Mouse (Mus musculus): ENCODE data around the gene Setd6. TPM values are rescaled to one million over a fixed set of nuclear protein-coding genes. Genes with fewer than 3 reads are reported as not detected.

Gene Setd6
- polyA plus RNA-seq (2012; rRNA removed) = 7.2 and 10.2 TPM in 2 replicates

GRCm38 (mm10) chr8:95715676-95716531 is at the start of gene Setd6:
TSS of gene Setd6 (plus strand) at chr8:95715881.
- TF ChIP-seq CTCF (IDR thresholded peaks at IDR 0.05; ENCODE audit: extremely low read depth, insufficient read depth, insufficient read length, insufficient replicate concordance) (no peak), POLR2A (IDR thresholded peaks at IDR 0.05; ENCODE audit: low read depth, low read length) (peak; percentile 8; the same call in 1 of the 2 replicates)
- under 1% methylated on average over 68 of the region's 79 CpGs for WGBS
- H3K4me1 ChIP-seq (ENCODE audit: control insufficient read depth, insufficient read depth, insufficient read length) = peaks cover 6% of the 10 kb centered on the region; the same call in 1 of the 2 replicates
- peaks cover 10% of the 10 kb centered on the region for H3K36me3 ChIP-seq (ENCODE audit: control insufficient read depth, insufficient read depth, low read length)
- DNase-seq (ENCODE audit: low read depth in 1 of 2, low spot score in 2 of 2) = peak; percentile 64 to 82
- H3K27ac ChIP-seq (ENCODE audit: insufficient read depth, low read length) = peak within 1 kb of the TSS; percentile 27; the same call in 1 of the 2 replicates
- no peaks in the 10 kb centered on the region for H3K27me3 ChIP-seq (ENCODE audit: control insufficient read depth, insufficient read depth, low read length)
- peak within 1 kb of the TSS; percentile 70 for H3K4me3 ChIP-seq (ENCODE audit: extremely low read depth, insufficient read depth, insufficient read length)

GRCm38 (mm10) chr8:95668163-95668958 is 47.3 kb upstream of the Setd6 start:
- no peak overlapping the region for H3K27ac ChIP-seq (ENCODE audit: insufficient read depth, low read length)
- H3K27me3 ChIP-seq (ENCODE audit: control insufficient read depth, insufficient read depth, low read length) = no peaks in the 10 kb centered on the region
- no peak overlapping the region for H3K4me3 ChIP-seq (ENCODE audit: extremely low read depth, insufficient read depth, insufficient read length)
- 57% methylated on average over 8 of the region's 8 CpGs for WGBS
- TF ChIP-seq CTCF (IDR thresholded peaks at IDR 0.05; ENCODE audit: extremely low read depth, insufficient read depth, insufficient read length, insufficient replicate concordance) (no peak), POLR2A (IDR thresholded peaks at IDR 0.05; ENCODE audit: low read depth, low read length) (no peak)
- DNase-seq (ENCODE audit: low read depth in 1 of 2, low spot score in 2 of 2) = no peak
- H3K4me1 ChIP-seq (ENCODE audit: control insufficient read depth, insufficient read depth, insufficient read length) = no peaks in the 10 kb centered on the region
- no peaks in the 10 kb centered on the region for H3K36me3 ChIP-seq (ENCODE audit: control insufficient read depth, insufficient read depth, low read length)

GRCm38 (mm10) chr8:95669967-95670366 is 45.7 kb upstream of the Setd6 start:
- Histone ChIP-seq H3K4me1 (ENCODE audit: control insufficient read depth, insufficient read depth, insufficient read length) (no peaks in the 10 kb centered on the region), H3K27ac (ENCODE audit: insufficient read depth, low read length) (no peak overlapping the region), H3K4me3 (ENCODE audit: extremely low read depth, insufficient read depth, insufficient read length) (no peak overlapping the region), H3K36me3 (ENCODE audit: control insufficient read depth, insufficient read depth, low read length) (no peaks in the 10 kb centered on the region), H3K27me3 (ENCODE audit: control insufficient read depth, insufficient read depth, low read length) (no peaks in the 10 kb centered on the region)
- 76% methylated on average over 2 of the region's 2 CpGs for WGBS
- TF ChIP-seq POLR2A (IDR thresholded peaks at IDR 0.05; ENCODE audit: low read depth, low read length) = no peak
- no peak for TF ChIP-seq CTCF (IDR thresholded peaks at IDR 0.05; ENCODE audit: extremely low read depth, insufficient read depth, insufficient read length, insufficient replicate concordance)
- no peak for DNase-seq (ENCODE audit: low read depth in 1 of 2, low spot score in 2 of 2)

GRCm38 (mm10) chr8:95671861-95672260 is 43.8 kb upstream of the Setd6 start:
- no peak for TF ChIP-seq POLR2A (IDR thresholded peaks at IDR 0.05; ENCODE audit: low read depth, low read length)
- TF ChIP-seq CTCF (IDR thresholded peaks at IDR 0.05; ENCODE audit: extremely low read depth, insufficient read depth, insufficient read length, insufficient replicate concordance) = no peak
- Histone ChIP-seq H3K4me3 (ENCODE audit: extremely low read depth, insufficient read depth, insufficient read length) (no peak overlapping the region), H3K4me1 (ENCODE audit: control insufficient read depth, insufficient read depth, insufficient read length) (no peaks in the 10 kb centered on the region), H3K27ac (ENCODE audit: insufficient read depth, low read length) (no peak overlapping the region), H3K36me3 (ENCODE audit: control insufficient read depth, insufficient read depth, low read length) (no peaks in the 10 kb centered on the region), H3K27me3 (ENCODE audit: control insufficient read depth, insufficient read depth, low read length) (no peaks in the 10 kb centered on the region; the same call in 1 of the 2 replicates)
- DNase-seq (ENCODE audit: low read depth in 1 of 2, low spot score in 2 of 2) = no peak
- 87% methylated on average over 6 of the region's 6 CpGs for WGBS

- 51% methylated on average over 5 of the region's 5 CpGs for WGBS
- peaks cover 6% of the 10 kb centered on the region; the same call in 1 of the 2 replicates for H3K4me1 ChIP-seq (ENCODE audit: control insufficient read depth, insufficient read depth, insufficient read length)
- no peak overlapping the region for H3K4me3 ChIP-seq (ENCODE audit: extremely low read depth, insufficient read depth, insufficient read length)
Observed at GRCm38 (mm10) chr8:95672811-95673210, 42.9 kb upstream of the Setd6 start.

GRCm38 (mm10) chr8:95676631-95677030 is 39.0 kb upstream of the Setd6 start, which contains the start of gene Ndrg4:
TSS of gene Ndrg4 (plus strand) at chr8:95676980.
- WGBS = 64% methylated on average over 9 of the region's 9 CpGs
- TF ChIP-seq POLR2A (IDR thresholded peaks at IDR 0.05; ENCODE audit: low read depth, low read length) (no peak), CTCF (IDR thresholded peaks at IDR 0.05; ENCODE audit: extremely low read depth, insufficient read depth, insufficient read length, insufficient replicate concordance) (no peak)
- H3K4me3 ChIP-seq (ENCODE audit: extremely low read depth, insufficient read depth, insufficient read length) = peak within 1 kb of the TSS; percentile 39; the same call in 1 of the 2 replicates

More at GRCm38 (mm10) chr8:95672811-95673210, 42.9 kb upstream of the Setd6 start:
- TF ChIP-seq POLR2A (IDR thresholded peaks at IDR 0.05; ENCODE audit: low read depth, low read length) (no peak), CTCF (IDR thresholded peaks at IDR 0.05; ENCODE audit: extremely low read depth, insufficient read depth, insufficient read length, insufficient replicate concordance) (no peak)
- no peak overlapping the region for H3K27ac ChIP-seq (ENCODE audit: insufficient read depth, low read length)
- DNase-seq (ENCODE audit: low read depth in 1 of 2, low spot score in 2 of 2) = no peak
- H3K27me3 ChIP-seq (ENCODE audit: control insufficient read depth, insufficient read depth, low read length) = peaks cover 8% of the 10 kb centered on the region
- no peaks in the 10 kb centered on the region for H3K36me3 ChIP-seq (ENCODE audit: control insufficient read depth, insufficient read depth, low read length)

More at GRCm38 (mm10) chr8:95676631-95677030, 39.0 kb upstream of the Setd6 start, which contains the start of gene Ndrg4:
- DNase-seq (ENCODE audit: low read depth in 1 of 2, low spot score in 2 of 2) = no peak
- no peaks in the 10 kb centered on the region for H3K36me3 ChIP-seq (ENCODE audit: control insufficient read depth, insufficient read depth, low read length)
- no peak within 1 kb of the TSS for H3K27ac ChIP-seq (ENCODE audit: insufficient read depth, low read length)
- peaks cover 11% of the 10 kb centered on the region; the same call in 1 of the 2 replicates for H3K4me1 ChIP-seq (ENCODE audit: control insufficient read depth, insufficient read depth, insufficient read length)
- H3K27me3 ChIP-seq (ENCODE audit: control insufficient read depth, insufficient read depth, low read length) = peaks cover 17% of the 10 kb centered on the region

Measured in spleen, adult 2 months (tissue).